Comparison of ENCODE assay signal across 8 mouse cellular contexts in genomic region chr13:67813710-67814660, GRCm38 (mm10). TPM values are rescaled to one million over a fixed set of nuclear protein-coding genes. Genes with fewer than 3 reads are reported as not detected.
A peak's percentile ranks its signal among the peaks of the same experiment; 100 is the strongest.
DNase-seq lines count a peak whose midpoint lies in the region; ATAC-seq and TF ChIP-seq lines count a peak whose summit lies in the region.

TSS of gene Zfp273 (plus strand) at chr13:67813740.

- TF ChIP-seq POLR2A in cortical plate, adult 2 months (IDR thresholded peaks at IDR 0.05; ENCODE audit: extremely low read depth, insufficient read depth, low read length), result peak; percentile 40; the same call in 1 of the 2 replicates

- peak within 1 kb of the TSS; percentile 85 for H3K27ac ChIP-seq in cortical plate, adult 2 months (ENCODE audit: insufficient read depth, low read length)

- peak within 1 kb of the TSS; percentile 95 for H3K4me3 ChIP-seq in cortical plate, adult 2 months (ENCODE audit: insufficient read depth, low read length)

- peak; percentile 91 for DNase-seq in adipocyte (ENCODE audit: low spot score)
- peak; percentile 55 for DNase-seq in gastrocnemius, postnatal 10 days
- DNase-seq in induced T-regulatory cell, adult 2 months (ENCODE audit: low read depth), result peak; percentile 89
- peak; percentile 58 to 82 for DNase-seq in left cerebral cortex, adult 9 months (ENCODE audit: low spot score in 2 of 2)
- peak; percentile 43 for DNase-seq in right cerebral cortex, postnatal 14 days
- peak; percentile 90 for DNase-seq in yolk sac, embryonic 10.5 days (ENCODE audit: low spot score)

- peak; percentile 92 for ATAC-seq in megakaryocyte progenitor cell, adult 5-6 weeks (replicated peaks; ENCODE audit: poor library complexity)

- no peaks in the 10 kb centered on the region for H3K4me1 ChIP-seq in cortical plate, adult 2 months (ENCODE audit: control insufficient read depth, insufficient read depth, low read length)

- no peak for TF ChIP-seq CTCF in cortical plate, adult 2 months (IDR thresholded peaks at IDR 0.05; ENCODE audit: extremely low read depth, insufficient read depth, low read length)

RNA-seq across cellular contexts. Expression of gene Zfp273, which starts in this region (rescaled TPM):
- polyA plus RNA-seq in cortical plate, adult 2 months (2012; rRNA removed), result 4.4 and 5.8 TPM in 2 replicates
- total RNA-seq in gastrocnemius, postnatal 10 days (2021), result 1 to 10 TPM; 1.3 to 2.5 TPM
- 5.9 and 7.1 TPM in 2 replicates for total RNA-seq in megakaryocyte progenitor cell, adult 5-6 weeks (2015)
- total RNA-seq in megakaryocyte progenitor cell, adult 5-6 weeks (2017), result 6.0 and 8.8 TPM in 2 replicates

Comparison
In these comparisons a context has a peak if more than half of its experiments do, and no peak if none do; other contexts are left out.
1. Peak in every context shown above with its lines: DNase-seq, ATAC-seq, H3K4me3 ChIP-seq and H3K27ac ChIP-seq.